Mouse (Mus musculus): ENCODE results near the gene Gm21985. TPM values are rescaled to one million over a fixed set of nuclear protein-coding genes. Genes with fewer than 3 reads are reported as not detected.
"Not testable (repeated sequence)": the region's sequence is repeated elsewhere in the genome, so short reads cannot be mapped to it uniquely, and the experiment has no call there.

Gm21985 gene
- polyA plus RNA-seq, 1 experiment: 0.18 TPM

- DNase-seq (ENCODE audit: extremely low spot score in 1 of 2, low spot score in 1 of 2): no peak
Observed at GRCm38 (mm10) chr2:112380131-112380530, 114.0 kb downstream of the Gm21985 start.

GRCm38 (mm10) chr2:112381219-112381618 is 115.1 kb downstream of the Gm21985 start:
- DNase-seq (ENCODE audit: extremely low spot score in 1 of 2, low spot score in 1 of 2): no peak

GRCm38 (mm10) chr2:112390843-112391242 is 124.7 kb downstream of the Gm21985 start:
- DNase-seq (ENCODE audit: extremely low spot score in 1 of 2, low spot score in 1 of 2): no peak

- DNase-seq (ENCODE audit: extremely low spot score in 1 of 2, low spot score in 1 of 2): no peak
Observed at GRCm38 (mm10) chr2:112391346-112392000, 125.4 kb downstream of the Gm21985 start.

GRCm38 (mm10) chr2:112392689-112393088 is 126.6 kb downstream of the Gm21985 start:
- no peak for DNase-seq (ENCODE audit: extremely low spot score in 1 of 2, low spot score in 1 of 2)

GRCm38 (mm10) chr2:112393958-112394357 is 127.8 kb downstream of the Gm21985 start:
- DNase-seq (ENCODE audit: extremely low spot score in 1 of 2, low spot score in 1 of 2): no peak

GRCm38 (mm10) chr2:112396649-112397048 is 130.5 kb downstream of the Gm21985 start:
- DNase-seq (ENCODE audit: extremely low spot score in 1 of 2, low spot score in 1 of 2): no peak

GRCm38 (mm10) chr2:112407030-112407429 is 140.9 kb downstream of the Gm21985 start:
- no peak for DNase-seq (ENCODE audit: extremely low spot score in 1 of 2, low spot score in 1 of 2)

GRCm38 (mm10) chr2:112425308-112425707 is 159.2 kb downstream of the Gm21985 start:
- DNase-seq (ENCODE audit: extremely low spot score in 1 of 2, low spot score in 1 of 2): no peak

- not testable (repeated sequence) for DNase-seq (ENCODE audit: extremely low spot score in 1 of 2, low spot score in 1 of 2)
Observed at GRCm38 (mm10) chr2:112428534-112428933, 162.4 kb downstream of the Gm21985 start.

GRCm38 (mm10) chr2:112429665-112430064 is 163.6 kb downstream of the Gm21985 start:
- no peak for DNase-seq (ENCODE audit: extremely low spot score in 1 of 2, low spot score in 1 of 2)

- DNase-seq (ENCODE audit: extremely low spot score in 1 of 2, low spot score in 1 of 2): no peak
Observed at GRCm38 (mm10) chr2:112430403-112430802, 164.3 kb downstream of the Gm21985 start.

GRCm38 (mm10) chr2:112432523-112432922 is 166.4 kb downstream of the Gm21985 start:
- DNase-seq (ENCODE audit: extremely low spot score in 1 of 2, low spot score in 1 of 2): peak in 1 of 2 experiments; percentile 40

GRCm38 (mm10) chr2:112433359-112433758 is 167.2 kb downstream of the Gm21985 start:
- no peak for DNase-seq (ENCODE audit: extremely low spot score in 1 of 2, low spot score in 1 of 2)

GRCm38 (mm10) chr2:112436292-112436691 is 170.2 kb downstream of the Gm21985 start:
- DNase-seq (ENCODE audit: extremely low spot score in 1 of 2, low spot score in 1 of 2): no peak

- no peak for DNase-seq (ENCODE audit: extremely low spot score in 1 of 2, low spot score in 1 of 2)
Observed at GRCm38 (mm10) chr2:112437589-112437988, 171.5 kb downstream of the Gm21985 start.

- peak; percentile 37 to 65 for DNase-seq (ENCODE audit: extremely low spot score in 1 of 2, low spot score in 1 of 2)
Observed at GRCm38 (mm10) chr2:112443491-112443890, 177.4 kb downstream of the Gm21985 start.

GRCm38 (mm10) chr2:112445511-112445910 is 179.4 kb downstream of the Gm21985 start:
- no peak for DNase-seq (ENCODE audit: extremely low spot score in 1 of 2, low spot score in 1 of 2)

- DNase-seq (ENCODE audit: extremely low spot score in 1 of 2, low spot score in 1 of 2): not testable (repeated sequence)
Observed at GRCm38 (mm10) chr2:112448046-112448445, 181.9 kb downstream of the Gm21985 start.

GRCm38 (mm10) chr2:112448510-112449059 is 182.5 kb downstream of the Gm21985 start:
- DNase-seq (ENCODE audit: extremely low spot score in 1 of 2, low spot score in 1 of 2): no peak

GRCm38 (mm10) chr2:112449597-112450296 is 183.6 kb downstream of the Gm21985 start:
- DNase-seq (ENCODE audit: extremely low spot score in 1 of 2, low spot score in 1 of 2): no peak

GRCm38 (mm10) chr2:112452513-112452912 is 186.4 kb downstream of the Gm21985 start:
- not testable (repeated sequence) for DNase-seq (ENCODE audit: extremely low spot score in 1 of 2, low spot score in 1 of 2)

Data from frontal cortex, adult 2 months (tissue).